Mouse (Mus musculus): ENCODE measurements at regions not wholly inside any gene's neighbourhood (a gene's known extent, or its start where the extent isn't known, plus 50 kb on each side); places are given as distances from the start of the nearest gene placed in this dataset.

GRCm38 (mm10) chr13:60497714-60498400, 103.9 kb upstream of the Dapk1 start:
- Histone ChIP-seq H3K4me3 (ENCODE audit: insufficient read depth, low read depth, low read length) (peak overlapping the region; percentile 44), H3K9ac (ENCODE audit: low read depth, low read length) (peak overlapping the region; percentile 64), H3K36me3 (ENCODE audit: control insufficient read depth, insufficient read depth, low read length) (no peaks in the 10 kb centered on the region), H3K4me1 (ENCODE audit: control insufficient read depth, insufficient read depth, low read length) (peaks cover 14% of the 10 kb centered on the region), H3K27me3 (ENCODE audit: control insufficient read depth, insufficient read depth, low read length) (no peaks in the 10 kb centered on the region), H3K79me2 (ENCODE audit: control insufficient read depth, insufficient read depth, low read length) (no peaks in the 10 kb centered on the region), H3K27ac (replicated peaks; ENCODE audit: insufficient read depth, low read depth, low read length) (peak overlapping the region; percentile 79)
- WGBS: 14% methylated on average over 18 of the region's 18 CpGs
- no peak for TF ChIP-seq CTCF (IDR thresholded peaks at IDR 0.05; ENCODE audit: low read depth, low read length)
- no peak for TF ChIP-seq POLR2A (IDR thresholded peaks at IDR 0.05; ENCODE audit: extremely low read depth, insufficient read depth, low read length)
- peak; percentile 97 for DNase-seq (ENCODE audit: extremely low read depth, low read depth, low spot score)

GRCm38 (mm10) chr13:60504196-60504595, 97.6 kb upstream of the Dapk1 start:
- Histone ChIP-seq H3K27ac (replicated peaks; ENCODE audit: insufficient read depth, low read depth, low read length) (no peak overlapping the region), H3K4me1 (ENCODE audit: control insufficient read depth, insufficient read depth, low read length) (peaks cover 11% of the 10 kb centered on the region), H3K27me3 (ENCODE audit: control insufficient read depth, insufficient read depth, low read length) (no peaks in the 10 kb centered on the region), H3K9ac (ENCODE audit: low read depth, low read length) (no peak overlapping the region), H3K79me2 (ENCODE audit: control insufficient read depth, insufficient read depth, low read length) (no peaks in the 10 kb centered on the region), H3K36me3 (ENCODE audit: control insufficient read depth, insufficient read depth, low read length) (no peaks in the 10 kb centered on the region), H3K4me3 (ENCODE audit: insufficient read depth, low read depth, low read length) (no peak overlapping the region)
- DNase-seq (ENCODE audit: extremely low read depth, low read depth, low spot score): no peak
- TF ChIP-seq POLR2A (IDR thresholded peaks at IDR 0.05; ENCODE audit: extremely low read depth, insufficient read depth, low read length) (no peak), CTCF (IDR thresholded peaks at IDR 0.05; ENCODE audit: low read depth, low read length) (no peak)
- 59% methylated on average over 2 of the region's 2 CpGs for WGBS

DNA sequence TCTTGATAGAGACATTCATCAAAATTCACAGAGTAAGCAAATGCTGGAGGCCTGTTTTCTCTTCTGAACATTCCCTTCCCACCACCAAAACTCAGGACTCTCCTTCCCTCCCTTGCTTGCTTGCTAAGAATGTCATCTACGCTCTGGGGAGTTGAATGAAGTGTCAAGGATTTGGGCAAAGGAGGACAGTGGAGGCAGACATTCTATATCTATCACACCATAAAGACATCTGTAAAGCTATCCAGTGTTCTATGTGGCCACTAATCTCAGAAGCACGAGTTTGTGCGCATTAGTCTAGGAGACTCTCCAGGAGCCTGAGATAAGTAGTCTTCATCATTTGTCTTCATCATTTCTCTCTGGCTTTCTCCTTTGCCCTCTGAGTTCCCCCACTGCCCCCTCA, 94.1 kb upstream of the Dapk1 start:
- H3K36me3 ChIP-seq (ENCODE audit: control insufficient read depth, insufficient read depth, low read length): no peaks in the 10 kb centered on the region
- H3K27ac ChIP-seq (replicated peaks; ENCODE audit: insufficient read depth, low read depth, low read length): peak overlapping the region; percentile 61
- no peak for DNase-seq (ENCODE audit: extremely low read depth, low read depth, low spot score)
- WGBS: 69% methylated on average over 3 of the region's 3 CpGs
- peaks cover 11% of the 10 kb centered on the region for H3K4me1 ChIP-seq (ENCODE audit: control insufficient read depth, insufficient read depth, low read length)
- no peak overlapping the region for H3K9ac ChIP-seq (ENCODE audit: low read depth, low read length)
- no peaks in the 10 kb centered on the region for H3K27me3 ChIP-seq (ENCODE audit: control insufficient read depth, insufficient read depth, low read length)
- H3K79me2 ChIP-seq (ENCODE audit: control insufficient read depth, insufficient read depth, low read length): no peaks in the 10 kb centered on the region
- TF ChIP-seq CTCF (IDR thresholded peaks at IDR 0.05; ENCODE audit: low read depth, low read length): no peak
- no peak for TF ChIP-seq POLR2A (IDR thresholded peaks at IDR 0.05; ENCODE audit: extremely low read depth, insufficient read depth, low read length)
- H3K4me3 ChIP-seq (ENCODE audit: insufficient read depth, low read depth, low read length): no peak overlapping the region

- Histone ChIP-seq H3K36me3 (ENCODE audit: control insufficient read depth, insufficient read depth, low read length) (no peaks in the 10 kb centered on the region), H3K4me3 (ENCODE audit: insufficient read depth, low read depth, low read length) (no peak overlapping the region), H3K79me2 (ENCODE audit: control insufficient read depth, insufficient read depth, low read length) (no peaks in the 10 kb centered on the region), H3K4me1 (ENCODE audit: control insufficient read depth, insufficient read depth, low read length) (peaks cover 11% of the 10 kb centered on the region), H3K27me3 (ENCODE audit: control insufficient read depth, insufficient read depth, low read length) (no peaks in the 10 kb centered on the region), H3K9ac (ENCODE audit: low read depth, low read length) (no peak overlapping the region), H3K27ac (replicated peaks; ENCODE audit: insufficient read depth, low read depth, low read length) (peak overlapping the region; percentile 61)
- TF ChIP-seq POLR2A (IDR thresholded peaks at IDR 0.05; ENCODE audit: extremely low read depth, insufficient read depth, low read length) (no peak), CTCF (IDR thresholded peaks at IDR 0.05; ENCODE audit: low read depth, low read length) (no peak)
- 14% methylated on average over 4 of the region's 4 CpGs for WGBS
- peak; percentile 88 for DNase-seq (ENCODE audit: extremely low read depth, low read depth, low spot score)
Observed at GRCm38 (mm10) chr13:60508054-60508453, 93.7 kb upstream of the Dapk1 start.

DNA sequence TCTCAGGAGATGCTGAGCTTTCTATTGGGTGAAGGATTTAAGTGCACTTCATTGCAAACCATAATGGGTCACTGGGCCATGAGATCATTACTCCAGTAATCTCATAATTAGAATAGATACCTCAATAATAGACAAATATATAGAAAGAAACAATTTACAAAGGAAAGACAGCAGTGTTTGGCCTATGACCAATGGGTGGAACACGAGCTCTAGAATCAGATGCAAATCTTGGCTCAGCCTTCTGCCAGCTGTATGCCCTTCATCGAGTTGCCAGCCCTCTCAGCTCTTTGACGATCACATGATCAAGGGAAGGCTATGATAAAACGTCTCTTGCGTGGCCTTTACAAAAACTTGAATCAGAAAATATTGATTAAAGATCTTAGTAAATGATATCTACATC, 92.9 kb upstream of the Dapk1 start:
- H3K79me2 ChIP-seq (ENCODE audit: control insufficient read depth, insufficient read depth, low read length): no peaks in the 10 kb centered on the region
- 24% methylated on average over 5 of the region's 5 CpGs for WGBS
- no peaks in the 10 kb centered on the region for H3K36me3 ChIP-seq (ENCODE audit: control insufficient read depth, insufficient read depth, low read length)
- no peak for TF ChIP-seq POLR2A (IDR thresholded peaks at IDR 0.05; ENCODE audit: extremely low read depth, insufficient read depth, low read length)
- TF ChIP-seq CTCF (IDR thresholded peaks at IDR 0.05; ENCODE audit: low read depth, low read length): no peak
- H3K4me1 ChIP-seq (ENCODE audit: control insufficient read depth, insufficient read depth, low read length): peaks cover 11% of the 10 kb centered on the region
- DNase-seq (ENCODE audit: extremely low read depth, low read depth, low spot score): peak; percentile 69
- peak overlapping the region; percentile 4; the same call in 1 of the 2 replicates for H3K9ac ChIP-seq (ENCODE audit: low read depth, low read length)
- no peaks in the 10 kb centered on the region for H3K27me3 ChIP-seq (ENCODE audit: control insufficient read depth, insufficient read depth, low read length)
- H3K4me3 ChIP-seq (ENCODE audit: insufficient read depth, low read depth, low read length): peak overlapping the region; percentile 11
- H3K27ac ChIP-seq (replicated peaks; ENCODE audit: insufficient read depth, low read depth, low read length): peak overlapping the region; percentile 32

DNA sequence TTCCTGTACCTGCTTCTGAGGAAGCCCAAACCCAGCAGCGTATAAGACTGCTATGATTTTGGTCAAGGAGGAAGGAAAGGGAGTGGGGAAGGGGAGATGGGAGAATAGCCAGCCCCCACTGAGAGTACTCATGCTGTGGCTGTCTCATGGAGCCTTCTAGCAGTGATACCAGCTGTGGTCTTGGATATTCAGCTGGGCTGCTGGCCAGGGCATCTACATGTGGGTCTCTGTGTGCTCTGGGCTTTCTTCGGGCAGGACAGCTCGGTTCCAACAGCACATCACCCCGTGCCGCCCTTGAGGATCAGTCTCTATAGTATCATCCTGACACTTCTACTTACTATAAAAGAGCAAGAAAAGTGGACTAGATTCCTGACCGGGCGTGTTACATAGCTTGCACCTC, 90.6 kb upstream of the Dapk1 start:
- no peaks in the 10 kb centered on the region for H3K79me2 ChIP-seq (ENCODE audit: control insufficient read depth, insufficient read depth, low read length)
- H3K36me3 ChIP-seq (ENCODE audit: control insufficient read depth, insufficient read depth, low read length): no peaks in the 10 kb centered on the region
- no peaks in the 10 kb centered on the region for H3K27me3 ChIP-seq (ENCODE audit: control insufficient read depth, insufficient read depth, low read length)
- DNase-seq (ENCODE audit: extremely low read depth, low read depth, low spot score): no peak
- H3K9ac ChIP-seq (ENCODE audit: low read depth, low read length): no peak overlapping the region
- TF ChIP-seq POLR2A (IDR thresholded peaks at IDR 0.05; ENCODE audit: extremely low read depth, insufficient read depth, low read length): no peak
- TF ChIP-seq CTCF (IDR thresholded peaks at IDR 0.05; ENCODE audit: low read depth, low read length): no peak
- H3K4me1 ChIP-seq (ENCODE audit: control insufficient read depth, insufficient read depth, low read length): peaks cover 11% of the 10 kb centered on the region
- WGBS: 86% methylated on average over 7 of the region's 7 CpGs
- no peak overlapping the region for H3K27ac ChIP-seq (replicated peaks; ENCODE audit: insufficient read depth, low read depth, low read length)
- H3K4me3 ChIP-seq (ENCODE audit: insufficient read depth, low read depth, low read length): no peak overlapping the region

Measured in liver, adult 2 months (tissue).